Mouse (Mus musculus) MEL (cell line): ENCODE results near the gene Npas3. TPM values are rescaled to one million over a fixed set of nuclear protein-coding genes. Genes with fewer than 3 reads are reported as not detected.
A peak's percentile ranks its signal among the peaks of the same experiment; 100 is the strongest.

Experiments used
- DNase-seq: peaks from one replicate; pipeline ENCODE4 v3.0.0; 2011; ENCODE audit warnings: low read depth, low spot score
- H3K27ac ChIP-seq: 2 replicates; pipeline ENCODE4 v1.5.1; 2012; ENCODE audit warnings: low read depth, mild to moderate bottlenecking, control low read depth, low read length, moderate library complexity; ENCODE audit not compliant: control insufficient read depth
- H3K27me3 ChIP-seq, 2 experiments: fragments of 150-350 bp in 1 of 2; sonication (generic) in 1 of 2; 2 replicates each; pipeline ENCODE4 v1.6.1; 2012; ENCODE audit warnings: low read length in 2 of 2, mild to moderate bottlenecking in 2 of 2, improper control_type of control experiment in 1 of 2, moderate library complexity in 1 of 2; ENCODE audit not compliant: insufficient read depth in 2 of 2, control insufficient read depth in 1 of 2
- H3K36me3 ChIP-seq, 2 experiments: 2 replicates each; pipeline ENCODE4 v1.6.1; 2012 to 2014; ENCODE audit warnings: low read length in 2 of 2, improper control_type of control experiment in 1 of 2, inconsistent platforms in 1 of 2, mild to moderate bottlenecking in 1 of 2; ENCODE audit not compliant: insufficient read depth in 2 of 2, control insufficient read depth in 1 of 2
- H3K4me1 ChIP-seq, 2 experiments: fragments of 150-350 bp in 1 of 2; sonication (generic) in 1 of 2; 2 replicates each; pipeline ENCODE4 v1.6.1; 2012; ENCODE audit warnings: low read length in 2 of 2, improper control_type of control experiment in 1 of 2, mild to moderate bottlenecking in 1 of 2; ENCODE audit not compliant: insufficient read depth in 2 of 2, control insufficient read depth in 1 of 2
- H3K4me3 ChIP-seq, 2 experiments: fragments of 150-350 bp in 1 of 2; sonication (generic) in 1 of 2; 2 replicates each; pipeline ENCODE4 v1.5.1; 2012; ENCODE audit warnings: low read depth in 2 of 2, low read length in 2 of 2, mild to moderate bottlenecking in 2 of 2, moderate library complexity in 2 of 2, control low read depth in 1 of 2, improper control_type of control experiment in 1 of 2; ENCODE audit not compliant: control insufficient read depth in 1 of 2, insufficient read depth in 1 of 2
- H3K79me2 ChIP-seq: 2 replicates; pipeline ENCODE4 v1.6.1; 2012; ENCODE audit warnings: mild to moderate bottlenecking, low read length, moderate library complexity; ENCODE audit not compliant: control insufficient read depth, poor library complexity, insufficient read depth
- H3K9ac ChIP-seq: 2 replicates; pipeline ENCODE4 v1.6.1; 2012; ENCODE audit warnings: low read depth, mild to moderate bottlenecking, control low read depth, low read length, moderate library complexity; ENCODE audit not compliant: control insufficient read depth, poor library complexity, severe bottlenecking
- H3K9me3 ChIP-seq: fragments of 150-350 bp; sonication (generic); replicated peaks from 2 replicates; pipeline ENCODE4 v1.6.1; 2012; ENCODE audit warnings: mild to moderate bottlenecking, low read length, improper control_type of control experiment, moderate library complexity; ENCODE audit not compliant: insufficient read depth
- CHD1 ChIP-seq: IDR thresholded peaks from 2 replicates; pipeline ENCODE4 v1.6.1; 2012; ENCODE audit warnings: low read depth, mild to moderate bottlenecking, inconsistent platforms, low read length, improper control_type of control experiment
- CTCF ChIP-seq, 3 experiments: IDR thresholded peaks in 2 of 3; conservative IDR thresholded peaks in 1 of 3; 2 replicates each; pipeline ENCODE4 v1.5.1; 2011 to 2012; ENCODE audit warnings: low read length in 3 of 3, low read depth in 2 of 3, mild to moderate bottlenecking in 2 of 3, improper control_type of control experiment in 1 of 3, inconsistent platforms in 1 of 3, mixed read lengths in 1 of 3, moderate library complexity in 1 of 3; ENCODE audit not compliant: control insufficient read depth in 1 of 3, insufficient read depth in 1 of 3, poor library complexity in 1 of 3, severe bottlenecking in 1 of 3
- ELF1 ChIP-seq: IDR thresholded peaks from 2 replicates; pipeline ENCODE4 v1.6.1; 2014; ENCODE audit warnings: low read depth, mild to moderate bottlenecking, inconsistent platforms, low read length, improper control_type of control experiment, moderate library complexity
- ETS1 ChIP-seq: IDR thresholded peaks from 2 replicates; pipeline ENCODE4 v1.6.1; 2012; ENCODE audit warnings: low read depth, mild to moderate bottlenecking, inconsistent platforms, low read length, improper control_type of control experiment, moderate library complexity
- GABPA ChIP-seq: IDR thresholded peaks from 2 replicates; pipeline ENCODE4 v1.6.1; 2012; ENCODE audit warnings: low read depth, mild to moderate bottlenecking, inconsistent platforms, low read length, improper control_type of control experiment, moderate library complexity
- GATA1 ChIP-seq: IDR thresholded peaks from 2 replicates; pipeline ENCODE4 v1.6.1; 2011; ENCODE audit warnings: low read depth, low read length, improper control_type of control experiment
- HCFC1 ChIP-seq: IDR thresholded peaks from 2 replicates; pipeline ENCODE4 v1.6.1; 2012; ENCODE audit warnings: low read depth, mild to moderate bottlenecking, inconsistent platforms, low read length, improper control_type of control experiment, moderate library complexity
- JUND ChIP-seq: IDR thresholded peaks from 2 replicates; pipeline ENCODE4 v1.6.1; 2011; ENCODE audit warnings: low read depth, mild to moderate bottlenecking, improper control_type of control experiment, low read length
- MAFK ChIP-seq: IDR thresholded peaks from 2 replicates; pipeline ENCODE4 v1.6.1; 2011; ENCODE audit warnings: low read depth, mild to moderate bottlenecking, low read length, improper control_type of control experiment, borderline replicate concordance
- MXI1 ChIP-seq: IDR thresholded peaks from 2 replicates; pipeline ENCODE4 v1.6.1; 2011; ENCODE audit warnings: mild to moderate bottlenecking, low read depth, low read length, improper control_type of control experiment
- RAD21 ChIP-seq: IDR thresholded peaks from 2 replicates; pipeline ENCODE4 v1.6.1; 2011; ENCODE audit warnings: mild to moderate bottlenecking, low read depth, low read length, improper control_type of control experiment
- TAL1 ChIP-seq: IDR thresholded peaks from 2 replicates; pipeline ENCODE4 v1.6.1; 2012; ENCODE audit warnings: mild to moderate bottlenecking, inconsistent platforms, low read length, moderate library complexity, mixed read lengths
- ZC3H11A ChIP-seq: IDR thresholded peaks from 2 replicates; pipeline ENCODE4 v1.6.1; 2012; ENCODE audit warnings: low read depth, mild to moderate bottlenecking, inconsistent platforms, low read length, improper control_type of control experiment
- ZMIZ1 ChIP-seq: IDR thresholded peaks from 2 replicates; pipeline ENCODE4 v1.6.1; 2012; ENCODE audit warnings: low read depth, mild to moderate bottlenecking, inconsistent platforms, low read length, improper control_type of control experiment, moderate library complexity
- ZNF384 ChIP-seq: IDR thresholded peaks from 2 replicates; pipeline ENCODE4 v1.6.1; 2012; ENCODE audit warnings: low read depth, mild to moderate bottlenecking, inconsistent platforms, low read length, improper control_type of control experiment
- polyA plus RNA-seq, 2 experiments: library from polyadenylated mRNA; stranded (reverse) in 1 of 2; unstranded in 1 of 2; fragments of >175 nt in 1 of 2; fragments of >200 nt in 1 of 2; gene quantifications; 2 replicates each; pipeline versions ENCODE4 v1.2.1 to v1.2.4; 2012; ENCODE audit warnings: low replicate concordance in 2 of 2, low read depth in 1 of 2; ENCODE audit not compliant: insufficient read length in 2 of 2, insufficient read depth in 1 of 2, missing spikeins in 1 of 2
- total RNA-seq: library from RNA; depleted of rRNA; stranded (reverse); fragments of 300-350 nt; gene quantifications from 2 replicates; pipeline ENCODE4 v1.2.3, GENCODE M21; 2012

Gene Npas3
- total and polyA plus RNA-seq, 3 experiments = not detected

GRCm38 (mm10) chr12:53679161-53679560, 430.7 kb downstream of the Npas3 start:
- Histone ChIP-seq H3K4me3 (no peak overlapping the region), H3K79me2 (no peaks in the 10 kb centered on the region), H3K9ac (no peak overlapping the region), H3K27me3 (no peaks in the 10 kb centered on the region; a peak in 1 of 4 replicates), H3K9me3 (no peaks in the 10 kb centered on the region), H3K4me1 (no peaks in the 10 kb centered on the region), H3K27ac (no peak overlapping the region), H3K36me3 (no peaks in the 10 kb centered on the region)
- DNase-seq = no peak
- TF ChIP-seq MAFK (peak; percentile 80), ELF1 (no peak)

- H3K9me3 ChIP-seq = no peaks in the 10 kb centered on the region
- no peak for DNase-seq
- H3K4me1 ChIP-seq = no peaks in the 10 kb centered on the region
- no peak overlapping the region for H3K4me3 ChIP-seq
- no peaks in the 10 kb centered on the region; a peak in 1 of 4 replicates for H3K27me3 ChIP-seq
- TF ChIP-seq JUND (no peak), CHD1 (no peak), HCFC1 (no peak), RAD21 (no peak), CTCF (IDR thresholded peaks at IDR 0.05 in 2 of 3, conservative IDR thresholded peaks at IDR 0.05 in 1 of 3; ENCODE audit: control insufficient read depth in 1 of 3, insufficient read depth in 1 of 3, low read depth in 2 of 3, low read length in 3 of 3, poor library complexity in 1 of 3, severe bottlenecking in 1 of 3) (no peak), ZMIZ1 (no peak), GABPA (no peak), ZNF384 (no peak), MXI1 (no peak), ETS1 (no peak), GATA1 (no peak)
- no peaks in the 10 kb centered on the region for H3K79me2 ChIP-seq
- no peaks in the 10 kb centered on the region for H3K36me3 ChIP-seq
- H3K9ac ChIP-seq = no peak overlapping the region
- no peak overlapping the region for H3K27ac ChIP-seq
Measured at GRCm38 (mm10) chr12:53680501-53680900, 432.0 kb downstream of the Npas3 start.

- H3K9ac ChIP-seq = no peak overlapping the region
- H3K79me2 ChIP-seq = no peaks in the 10 kb centered on the region
- no peaks in the 10 kb centered on the region for H3K9me3 ChIP-seq
- H3K4me3 ChIP-seq = no peak overlapping the region
- DNase-seq = no peak
- no peaks in the 10 kb centered on the region; a peak in 1 of 4 replicates for H3K27me3 ChIP-seq
- no peaks in the 10 kb centered on the region for H3K4me1 ChIP-seq
- no peaks in the 10 kb centered on the region for H3K36me3 ChIP-seq
- TF ChIP-seq ZC3H11A (no peak), MXI1 (no peak), TAL1 (no peak), ZNF384 (no peak)
- no peak overlapping the region for H3K27ac ChIP-seq
Measured at GRCm38 (mm10) chr12:53682036-53682435, 433.6 kb downstream of the Npas3 start.
